Mouse (Mus musculus) small intestine, adult 2 months (tissue): ENCODE data around the gene Prrc2b. TPM values are rescaled to one million over a fixed set of nuclear protein-coding genes. Genes with fewer than 3 reads are reported as not detected.

Source experiments
- H3K27ac ChIP-seq: fragments of 200-500 bp; 2 replicates; pipeline ENCODE4 v1.5.1; 2012; ENCODE audit warnings: low read depth, low read length, control low read depth, inconsistent platforms; ENCODE audit not compliant: insufficient read depth
- H3K27me3 ChIP-seq: fragments of 200-500 bp; 2 replicates; pipeline ENCODE4 v1.6.1; 2012; ENCODE audit warnings: mild to moderate bottlenecking, moderate library complexity, low read length, inconsistent platforms; ENCODE audit not compliant: control insufficient read depth, insufficient read depth
- H3K36me3 ChIP-seq: fragments of 200-500 bp; 2 replicates; pipeline ENCODE4 v1.6.1; 2012; ENCODE audit warnings: mild to moderate bottlenecking, low read length, control low read depth, inconsistent platforms; ENCODE audit not compliant: control insufficient read depth, insufficient read depth
- H3K4me1 ChIP-seq: fragments of 200-500 bp; 2 replicates; pipeline ENCODE4 v1.6.1; 2012; ENCODE audit warnings: low read length, inconsistent platforms, mixed read lengths; ENCODE audit not compliant: control insufficient read depth, insufficient read depth, insufficient read length
- H3K4me3 ChIP-seq: fragments of 200-500 bp; 2 replicates; pipeline ENCODE4 v1.5.1; 2012; ENCODE audit warnings: low read depth, mild to moderate bottlenecking, control low read depth, inconsistent platforms, low read length, moderate library complexity
- CTCF ChIP-seq: fragments of 200-500 bp; IDR thresholded peaks from 2 replicates; pipeline ENCODE4 v1.5.1; 2012; ENCODE audit warnings: low read depth, mild to moderate bottlenecking, control low read depth, inconsistent platforms, low read length, moderate library complexity, mixed read lengths; ENCODE audit not compliant: insufficient replicate concordance, insufficient read length; ENCODE audit errors: extremely low read depth
- POLR2A ChIP-seq: fragments of 200-500 bp; IDR thresholded peaks from 2 replicates; pipeline ENCODE4 v1.6.1; 2012; ENCODE audit warnings: low read depth, mild to moderate bottlenecking, control low read depth, inconsistent platforms, low read length, moderate library complexity
- WGBS: fragments of 180-500 bp; shearing (Covaris S2); methylation state at CpG from one replicate; pipeline ENCODE4 v1.1.7; 2018; 5-methylcytosine and 5-hydroxymethylcytosine counted together
- polyA plus RNA-seq: library from polyadenylated mRNA; depleted of rRNA; stranded (reverse); fragments of >200 nt; gene quantifications from 2 replicates; pipeline ENCODE4 v1.2.3, GENCODE M21; 2012

Prrc2b gene
- polyA plus RNA-seq, 1 experiment = 23.4 TPM

DNA sequence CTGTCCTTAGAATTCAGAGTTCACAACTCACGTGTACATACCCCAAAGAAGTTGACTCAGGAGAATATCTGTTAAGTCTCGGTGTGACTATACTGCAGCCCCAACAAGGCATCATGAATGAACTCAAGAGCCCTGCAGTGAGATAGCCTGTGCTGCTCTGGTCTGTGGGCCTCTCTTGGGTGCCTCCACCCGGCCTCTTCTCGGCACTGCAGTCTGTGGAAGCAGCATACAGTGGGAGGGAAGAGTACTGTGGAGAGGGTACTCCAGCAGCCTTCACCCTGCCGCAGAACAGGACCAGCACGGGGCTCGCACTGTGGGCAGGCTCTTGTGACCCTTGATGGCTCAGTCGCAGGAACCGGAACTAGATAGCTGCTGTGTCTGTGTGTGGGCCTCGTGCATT lies 64.7 kb downstream of the Prrc2b start:
- H3K4me1 ChIP-seq = no peaks in the 10 kb centered on the region
- WGBS = 91% methylated on average over 10 of the region's 10 CpGs
- peaks cover 83% of the 10 kb centered on the region for H3K36me3 ChIP-seq
- no peak for TF ChIP-seq POLR2A
- TF ChIP-seq CTCF = no peak
- no peak overlapping the region for H3K27ac ChIP-seq
- H3K27me3 ChIP-seq = no peaks in the 10 kb centered on the region
- H3K4me3 ChIP-seq = no peak overlapping the region

DNA sequence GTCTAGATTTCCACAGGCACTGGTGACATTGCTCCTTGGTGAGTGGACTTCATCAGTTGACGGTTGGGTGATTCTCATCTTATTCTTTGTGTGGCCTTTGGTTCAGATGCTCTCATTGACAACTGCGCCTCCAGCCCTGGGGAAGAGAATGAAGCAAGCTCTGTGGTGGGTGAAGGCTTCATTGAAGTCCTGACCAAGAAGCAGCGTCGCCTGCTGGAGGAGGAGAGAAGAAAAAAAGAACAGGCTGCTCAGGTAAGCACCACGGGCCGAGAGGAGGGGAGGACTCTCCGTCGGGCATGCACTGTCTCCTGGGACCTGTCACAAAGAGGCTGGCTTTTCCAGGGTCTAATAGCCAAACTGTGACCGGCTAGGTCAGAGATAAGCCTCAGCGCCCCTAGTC lies 65.6 kb downstream of the Prrc2b start:
- H3K36me3 ChIP-seq = peaks cover 90% of the 10 kb centered on the region
- no peak overlapping the region for H3K27ac ChIP-seq
- H3K4me3 ChIP-seq = no peak overlapping the region
- H3K27me3 ChIP-seq = no peaks in the 10 kb centered on the region
- TF ChIP-seq POLR2A = no peak
- no peak for TF ChIP-seq CTCF
- no peaks in the 10 kb centered on the region for H3K4me1 ChIP-seq
- 89% methylated on average over 10 of the region's 10 CpGs for WGBS

DNA sequence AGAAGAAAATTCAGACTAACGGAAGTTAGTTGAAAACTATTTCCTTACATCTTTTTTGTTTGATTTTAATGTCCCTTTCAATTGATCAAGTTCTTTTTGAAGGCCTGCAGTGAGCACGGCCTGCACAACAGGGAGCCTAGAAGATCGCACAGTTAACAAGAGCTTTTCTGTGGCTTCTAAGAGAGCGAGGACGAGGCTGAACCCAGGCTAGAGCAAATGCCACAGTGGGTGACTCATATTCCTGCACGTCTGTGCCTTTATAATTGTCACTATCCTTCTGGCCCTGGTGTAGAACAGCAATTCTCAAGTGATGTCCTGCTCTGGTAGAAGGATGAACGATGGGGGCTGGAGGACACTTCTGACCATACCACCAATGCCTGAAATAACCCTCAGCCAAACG lies 66.8 kb downstream of the Prrc2b start:
- H3K4me3 ChIP-seq = no peak overlapping the region
- H3K27me3 ChIP-seq = no peaks in the 10 kb centered on the region
- 87% methylated on average over 8 of the region's 8 CpGs for WGBS
- no peak overlapping the region for H3K27ac ChIP-seq
- no peaks in the 10 kb centered on the region for H3K4me1 ChIP-seq
- no peak for TF ChIP-seq CTCF
- no peak for TF ChIP-seq POLR2A
- peaks cover 91% of the 10 kb centered on the region for H3K36me3 ChIP-seq

DNA sequence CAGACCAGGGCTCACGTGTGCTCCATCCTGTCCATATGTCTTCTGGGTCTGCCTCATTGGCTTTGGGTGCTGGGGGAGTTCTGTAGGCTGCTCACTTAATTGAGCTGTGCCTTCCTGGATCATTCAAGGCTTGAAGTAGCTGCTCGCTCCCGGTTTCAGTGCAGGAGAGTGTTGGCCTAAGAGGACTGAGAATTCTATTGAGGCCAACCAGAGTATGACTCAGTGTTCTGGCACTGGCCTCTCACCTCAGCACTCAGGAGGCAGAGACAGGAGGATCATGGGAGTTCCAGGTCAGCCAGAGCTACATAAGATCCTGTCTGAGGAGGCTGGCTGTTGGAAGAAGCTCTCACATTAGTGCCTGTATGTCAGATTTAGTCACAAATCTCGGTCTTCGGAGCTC lies 67.2 kb downstream of the Prrc2b start:
- no peak overlapping the region for H3K27ac ChIP-seq
- TF ChIP-seq POLR2A (no peak), CTCF (no peak)
- WGBS = 91% methylated on average over 5 of the region's 5 CpGs
- H3K27me3 ChIP-seq = no peaks in the 10 kb centered on the region
- H3K4me1 ChIP-seq = no peaks in the 10 kb centered on the region
- no peak overlapping the region for H3K4me3 ChIP-seq
- peaks cover 92% of the 10 kb centered on the region for H3K36me3 ChIP-seq

DNA sequence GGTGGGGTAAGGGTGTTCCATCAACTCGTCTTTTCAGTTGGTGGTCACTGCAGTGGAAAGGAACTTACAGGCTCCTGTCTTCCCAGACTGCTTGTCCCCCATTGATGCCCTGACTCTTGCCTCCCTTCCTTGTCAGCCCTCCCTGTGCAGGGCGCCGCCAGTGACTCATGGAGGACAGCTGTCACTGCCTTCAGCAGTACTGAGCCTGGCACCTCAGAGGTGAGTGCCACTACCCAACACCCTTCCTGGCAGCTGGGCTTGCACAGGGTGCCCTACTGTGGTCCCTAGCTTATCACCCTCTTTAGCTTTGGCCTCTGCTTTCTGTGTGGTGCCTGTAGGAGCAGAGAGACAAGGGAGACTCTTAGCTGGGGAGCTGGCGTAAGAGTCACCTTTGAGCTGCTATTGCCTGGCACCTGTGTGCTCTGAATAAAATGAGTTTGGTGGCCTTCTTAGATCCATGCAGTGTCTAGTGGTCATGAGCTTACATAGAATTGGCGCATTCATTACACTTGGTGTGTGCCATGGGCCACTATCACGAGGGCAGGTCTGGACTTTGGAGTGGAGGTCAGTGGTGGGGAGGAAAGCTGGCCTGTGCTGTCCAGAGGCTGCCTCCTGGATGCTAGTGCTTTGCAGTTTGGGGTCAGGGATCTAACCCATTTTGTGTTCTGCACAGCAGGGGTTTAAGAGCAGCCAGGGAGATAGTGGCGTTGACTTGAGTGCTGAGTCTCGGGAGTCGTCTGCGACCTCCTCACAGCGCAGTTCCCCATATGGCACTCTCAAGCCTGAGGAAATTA lies 67.9 kb downstream of the Prrc2b start:
- TF ChIP-seq CTCF (no peak), POLR2A (no peak)
- WGBS = 88% methylated on average over 11 of the region's 11 CpGs
- Histone ChIP-seq H3K4me1 (no peaks in the 10 kb centered on the region), H3K27ac (no peak overlapping the region), H3K4me3 (no peak overlapping the region), H3K27me3 (no peaks in the 10 kb centered on the region), H3K36me3 (peaks cover 92% of the 10 kb centered on the region)

DNA sequence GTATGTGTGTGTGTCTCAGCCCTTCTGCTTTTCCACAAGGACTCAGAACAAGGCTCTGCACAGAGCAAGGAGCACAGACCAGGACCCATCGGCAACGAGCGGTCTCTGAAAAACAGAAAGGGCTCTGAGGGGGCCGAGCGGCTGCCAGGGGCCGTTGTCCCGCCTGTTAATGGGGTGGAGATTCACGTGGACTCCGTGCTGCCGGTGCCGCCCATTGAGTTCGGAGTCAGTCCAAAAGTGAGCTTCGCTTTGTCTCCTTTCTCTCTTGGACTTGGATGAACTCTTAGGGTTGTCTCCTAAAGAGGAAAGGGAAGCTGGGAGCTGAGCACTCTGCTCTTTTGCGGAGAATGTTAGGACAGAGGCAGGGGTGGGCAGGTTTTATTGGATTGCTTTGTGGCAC lies 68.6 kb downstream of the Prrc2b start:
- Histone ChIP-seq H3K36me3 (peaks cover 92% of the 10 kb centered on the region), H3K4me3 (no peak overlapping the region), H3K4me1 (no peaks in the 10 kb centered on the region), H3K27me3 (no peaks in the 10 kb centered on the region), H3K27ac (no peak overlapping the region)
- 94% methylated on average over 14 of the region's 14 CpGs for WGBS
- TF ChIP-seq POLR2A (no peak), CTCF (no peak)

DNA sequence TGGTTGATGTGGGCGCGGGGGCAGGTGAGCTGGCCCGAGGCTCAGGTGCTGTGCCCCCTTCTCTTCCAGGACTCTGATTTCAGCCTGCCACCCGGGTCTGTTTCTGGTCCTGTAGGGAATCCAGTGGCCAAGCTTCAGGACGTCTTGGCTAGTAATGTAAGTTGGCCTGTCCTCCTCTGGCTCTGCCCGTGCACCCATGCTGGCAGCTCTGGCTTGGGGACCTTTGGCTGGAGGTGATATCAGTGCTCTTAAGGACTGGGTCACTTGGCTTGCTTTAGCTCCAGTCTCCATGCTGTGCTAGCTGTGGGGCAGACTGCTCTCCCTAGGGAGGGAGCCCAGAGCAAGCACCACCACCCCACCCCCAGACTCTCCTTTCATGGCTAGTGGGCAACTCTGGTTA lies 69.1 kb downstream of the Prrc2b start:
- Histone ChIP-seq H3K36me3 (peaks cover 90% of the 10 kb centered on the region), H3K27me3 (no peaks in the 10 kb centered on the region), H3K27ac (no peak overlapping the region), H3K4me3 (no peak overlapping the region), H3K4me1 (no peaks in the 10 kb centered on the region)
- WGBS = 88% methylated on average over 6 of the region's 6 CpGs
- TF ChIP-seq POLR2A (no peak), CTCF (no peak)
